Mouse (Mus musculus) neural tube, embryonic 11.5 days (tissue): ENCODE measurements around the gene Lrp11. TPM values are rescaled to one million over a fixed set of nuclear protein-coding genes. Genes with fewer than 3 reads are reported as not detected.
A peak's percentile ranks its signal among the peaks of the same experiment; 100 is the strongest.

Experiments used
- ATAC-seq: fragments of 200-750 bp; cut with Nextera tagmentation; 2 replicates; pipeline ENCODE4 v1.8.0; 2017; ENCODE audit warnings: moderate number of reproducible peaks, mild to moderate bottlenecking, moderate TSS enrichment, moderate library complexity; ENCODE audit not compliant: insufficient read depth, low FRiP score, low TSS enrichment
- DNase-seq: peaks from one replicate; pipeline ENCODE4 v3.0.0-alpha.2; 2015; ENCODE audit warnings: low spot score
- H3K27ac ChIP-seq: fragments of 300-500 bp; sonication (generic); 2 replicates; pipeline ENCODE4 v1.5.1; 2014; ENCODE audit warnings: low read depth, mild to moderate bottlenecking, low read length
- H3K27me3 ChIP-seq: fragments of 300-500 bp; sonication (generic); 2 replicates; pipeline ENCODE4 v1.6.1; 2014; ENCODE audit warnings: mild to moderate bottlenecking, low read length, mixed read lengths; ENCODE audit not compliant: control insufficient read depth, insufficient read depth
- H3K36me3 ChIP-seq: fragments of 300-500 bp; sonication (generic); 2 replicates; pipeline ENCODE4 v1.6.1; 2014; ENCODE audit warnings: mild to moderate bottlenecking, low read length, moderate library complexity, mixed read lengths; ENCODE audit not compliant: control insufficient read depth, insufficient read depth
- H3K4me1 ChIP-seq: fragments of 300-500 bp; sonication (generic); 2 replicates; pipeline ENCODE4 v1.6.1; 2014; ENCODE audit warnings: low read length, mixed read lengths; ENCODE audit not compliant: control insufficient read depth, insufficient read depth
- H3K4me2 ChIP-seq: fragments of 300-500 bp; sonication (generic); 2 replicates; pipeline ENCODE4 v1.6.1; 2014; ENCODE audit warnings: low read depth, mild to moderate bottlenecking, moderate library complexity
- H3K4me3 ChIP-seq: fragments of 300-500 bp; sonication (generic); 2 replicates; pipeline ENCODE4 v1.5.1; 2014; ENCODE audit warnings: low read depth, low read length
- H3K9ac ChIP-seq: fragments of 300-500 bp; sonication (generic); 2 replicates; pipeline ENCODE4 v1.6.1; 2014; ENCODE audit warnings: mild to moderate bottlenecking, low read length
- H3K9me3 ChIP-seq: fragments of 300-500 bp; sonication (generic); 2 replicates; pipeline ENCODE4 v1.6.1; 2016; ENCODE audit warnings: low read length; ENCODE audit not compliant: control insufficient read depth
- WGBS: fragments of 180-500 bp; shearing (Covaris S2); extraction: QIAGEN DNeasy Blood & Tissue Kit; methylation state at CpG from one replicate; pipeline ENCODE4 v1.1.7; 2014; 5-methylcytosine and 5-hydroxymethylcytosine counted together
- polyA plus RNA-seq: library from polyadenylated mRNA; unstranded; fragments of >200 nt; fragmentation: Nextera tagmentation; extraction: Ambion mirVana; gene quantifications from 2 replicates; pipeline ENCODE4 v1.2.1, GENCODE M21; 2014

Lrp11 gene
- polyA plus RNA-seq, 1 experiment from 2014 or later, result 11.5 TPM

DNA sequence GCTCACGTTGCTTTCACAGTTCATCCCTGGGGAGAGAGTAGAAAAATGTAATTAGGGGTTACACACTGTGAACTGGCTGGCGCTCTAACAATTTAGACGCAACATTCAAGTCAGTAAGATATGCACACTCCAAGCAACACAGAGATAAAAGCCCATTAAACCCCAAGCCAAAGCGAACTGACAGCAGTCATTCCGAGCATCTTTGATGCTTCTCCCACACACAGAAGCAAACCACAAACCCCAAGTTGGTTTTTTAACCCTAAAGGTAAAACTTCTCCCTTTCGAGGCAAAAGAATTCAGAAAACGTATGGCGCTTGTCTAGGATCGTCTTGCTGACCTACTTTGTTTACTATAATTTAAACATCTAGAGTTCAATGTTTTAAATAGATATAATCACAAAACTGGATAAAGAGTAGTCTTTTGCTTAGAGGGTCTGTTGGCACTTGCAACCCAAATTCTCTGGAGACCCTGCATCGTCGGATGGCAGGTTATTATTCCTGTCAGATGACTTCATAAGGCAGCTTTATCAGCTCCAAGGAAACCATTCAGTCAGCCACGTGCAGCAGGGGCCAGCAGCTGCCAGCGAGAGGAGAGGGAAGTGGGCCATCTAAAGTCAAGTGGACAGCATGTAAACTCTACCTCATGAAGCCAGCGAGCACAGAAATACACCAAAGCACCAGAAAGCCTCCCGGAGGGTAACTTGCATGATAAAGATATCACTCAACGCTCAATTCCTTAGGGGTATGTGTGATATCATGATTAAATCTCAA lies 41.5 kb downstream of the Lrp11 start:
- DNase-seq (no peak), ATAC-seq (no peak)
- Histone ChIP-seq H3K27ac (no peak overlapping the region), H3K4me3 (no peak overlapping the region), H3K9me3 (no peaks in the 10 kb centered on the region), H3K4me1 (no peaks in the 10 kb centered on the region), H3K27me3 (no peaks in the 10 kb centered on the region), H3K36me3 (no peaks in the 10 kb centered on the region), H3K9ac (no peak overlapping the region), H3K4me2 (no peak overlapping the region)
- 89% methylated on average over 16 of the region's 16 CpGs for WGBS

DNA sequence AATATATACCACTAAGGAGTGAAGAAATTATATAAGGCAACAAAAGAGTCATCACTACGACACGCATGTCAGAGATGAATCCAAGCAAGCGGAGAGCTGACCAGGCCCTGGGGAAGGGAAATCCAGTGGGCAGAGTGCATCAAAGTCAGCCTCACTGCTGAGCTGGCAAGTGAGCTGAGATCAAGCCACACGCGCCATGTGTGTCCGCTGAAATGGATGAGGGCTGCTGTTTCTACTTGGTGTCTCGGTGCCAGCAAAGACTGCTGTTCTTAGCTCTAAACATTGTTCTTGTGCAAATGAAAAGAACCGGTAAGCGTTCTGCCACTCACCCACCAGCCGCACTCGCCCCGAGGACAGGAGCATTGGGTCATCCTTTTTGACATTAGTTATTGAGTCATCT lies 50.8 kb downstream of the Lrp11 start:
- H3K4me3 ChIP-seq, result no peak overlapping the region
- 96% methylated on average over 12 of the region's 12 CpGs for WGBS
- no peak overlapping the region for H3K9ac ChIP-seq
- H3K4me2 ChIP-seq, result no peak overlapping the region
- H3K4me1 ChIP-seq, result no peaks in the 10 kb centered on the region
- H3K9me3 ChIP-seq, result no peaks in the 10 kb centered on the region
- H3K27me3 ChIP-seq, result no peaks in the 10 kb centered on the region
- peaks cover 2% of the 10 kb centered on the region for H3K36me3 ChIP-seq
- H3K27ac ChIP-seq, result no peak overlapping the region
- ATAC-seq, result no peak
- no peak for DNase-seq

- Histone ChIP-seq H3K4me2 (no peak overlapping the region), H3K27me3 (no peaks in the 10 kb centered on the region), H3K9ac (no peak overlapping the region), H3K4me3 (no peak overlapping the region), H3K9me3 (no peaks in the 10 kb centered on the region), H3K4me1 (no peaks in the 10 kb centered on the region), H3K27ac (no peak overlapping the region), H3K36me3 (no peaks in the 10 kb centered on the region; the same call in 1 of the 2 replicates)
- WGBS, result 92% methylated on average over 2 of the region's 2 CpGs
- DNase-seq, result no peak
- no peak for ATAC-seq
Measured at GRCm38 (mm10) chr10:7645911-7646310, 56.3 kb downstream of the Lrp11 start.

DNA sequence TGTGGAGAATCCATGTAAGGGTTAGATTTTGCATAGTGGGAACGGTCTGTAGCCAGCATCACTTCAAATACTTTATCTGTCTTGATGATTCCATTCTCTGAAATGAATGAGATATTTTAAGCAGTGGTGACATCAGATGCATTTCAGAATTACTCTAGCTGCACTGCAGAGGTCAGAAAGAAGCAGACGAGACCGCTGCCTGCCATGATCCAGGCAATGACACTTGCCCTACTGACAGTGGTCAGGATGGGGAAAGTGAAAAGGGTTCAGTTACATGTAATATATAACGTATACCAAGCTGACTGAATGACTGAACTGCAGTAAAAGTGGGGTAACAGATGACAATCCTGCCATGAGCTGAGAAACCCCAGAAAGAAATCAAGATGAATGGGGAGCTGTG lies 59.5 kb downstream of the Lrp11 start:
- Histone ChIP-seq H3K4me3 (no peak overlapping the region), H3K9me3 (no peaks in the 10 kb centered on the region), H3K27me3 (no peaks in the 10 kb centered on the region), H3K4me2 (no peak overlapping the region), H3K27ac (no peak overlapping the region), H3K4me1 (no peaks in the 10 kb centered on the region), H3K9ac (no peak overlapping the region), H3K36me3 (no peaks in the 10 kb centered on the region; the same call in 1 of the 2 replicates)
- DNase-seq, result no peak
- ATAC-seq, result no peak
- WGBS, result 92% methylated on average over 4 of the region's 4 CpGs

- Histone ChIP-seq H3K9ac (no peak overlapping the region), H3K27ac (no peak overlapping the region), H3K36me3 (no peaks in the 10 kb centered on the region; the same call in 1 of the 2 replicates), H3K4me2 (no peak overlapping the region), H3K27me3 (no peaks in the 10 kb centered on the region), H3K4me3 (no peak overlapping the region), H3K9me3 (no peaks in the 10 kb centered on the region), H3K4me1 (no peaks in the 10 kb centered on the region)
- ATAC-seq (no peak), DNase-seq (no peak)
- WGBS, result 93% methylated on average over 2 of the region's 2 CpGs
Measured at GRCm38 (mm10) chr10:7651057-7651456, 61.5 kb downstream of the Lrp11 start.

DNA sequence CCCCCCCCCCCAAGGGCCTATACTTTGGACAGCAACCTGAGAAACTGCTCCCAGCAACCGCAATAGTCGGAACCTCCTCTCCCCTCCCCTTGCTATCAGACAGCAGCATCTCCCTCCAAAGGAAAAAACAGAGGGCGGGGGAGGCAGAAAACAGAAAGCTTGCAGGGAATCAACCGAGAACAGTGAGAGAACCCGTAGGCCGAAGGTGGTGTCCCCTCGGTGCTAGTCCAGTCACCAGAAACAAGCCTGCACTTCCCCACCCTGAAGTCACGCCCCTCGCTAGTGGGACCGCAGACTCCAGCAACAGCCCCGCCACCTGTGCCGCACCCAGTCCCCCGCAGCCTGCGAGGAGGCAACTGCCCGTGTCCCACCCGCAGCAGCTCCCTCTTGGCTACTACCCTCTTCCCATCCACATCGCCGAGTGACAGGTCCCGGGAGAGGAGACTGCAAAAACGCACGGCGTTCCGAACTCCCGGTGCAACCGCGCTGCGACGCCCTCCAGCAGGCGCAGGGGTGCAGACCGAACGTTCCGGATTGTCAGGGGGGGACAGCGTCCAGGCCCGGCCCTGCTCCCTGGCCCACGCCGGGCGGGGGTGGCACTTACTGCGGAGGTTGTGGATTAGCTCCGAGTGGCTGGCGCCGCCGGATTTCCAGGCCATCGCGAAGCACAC lies 73.0 kb downstream of the Lrp11 start:
- H3K27me3 ChIP-seq, result no peaks in the 10 kb centered on the region
- ATAC-seq (peak; percentile 80), DNase-seq (no peak)
- no peaks in the 10 kb centered on the region for H3K9me3 ChIP-seq
- 0% methylated on average over 41 of the region's 44 CpGs for WGBS
- peak overlapping the region; percentile 89 for H3K9ac ChIP-seq
- H3K36me3 ChIP-seq, result no peaks in the 10 kb centered on the region
- peak overlapping the region; percentile 87 for H3K4me2 ChIP-seq
- no peaks in the 10 kb centered on the region; the same call in 1 of the 2 replicates for H3K4me1 ChIP-seq
- peak overlapping the region; percentile 82 for H3K27ac ChIP-seq
- H3K4me3 ChIP-seq, result peak overlapping the region; percentile 93

GRCm38 (mm10) chr10:7663159-7664026 lies 73.8 kb downstream of the Lrp11 start:
- Histone ChIP-seq H3K4me3 (peak overlapping the region; percentile 93), H3K36me3 (no peaks in the 10 kb centered on the region), H3K4me1 (peaks cover 4% of the 10 kb centered on the region), H3K27ac (peak overlapping the region; percentile 82), H3K9ac (peak overlapping the region; percentile 89), H3K27me3 (no peaks in the 10 kb centered on the region), H3K9me3 (no peaks in the 10 kb centered on the region), H3K4me2 (peak overlapping the region; percentile 87)
- ATAC-seq (peak; percentile 89), DNase-seq (peak; percentile 94)
- WGBS, result under 1% methylated on average over 63 of the region's 64 CpGs

DNA sequence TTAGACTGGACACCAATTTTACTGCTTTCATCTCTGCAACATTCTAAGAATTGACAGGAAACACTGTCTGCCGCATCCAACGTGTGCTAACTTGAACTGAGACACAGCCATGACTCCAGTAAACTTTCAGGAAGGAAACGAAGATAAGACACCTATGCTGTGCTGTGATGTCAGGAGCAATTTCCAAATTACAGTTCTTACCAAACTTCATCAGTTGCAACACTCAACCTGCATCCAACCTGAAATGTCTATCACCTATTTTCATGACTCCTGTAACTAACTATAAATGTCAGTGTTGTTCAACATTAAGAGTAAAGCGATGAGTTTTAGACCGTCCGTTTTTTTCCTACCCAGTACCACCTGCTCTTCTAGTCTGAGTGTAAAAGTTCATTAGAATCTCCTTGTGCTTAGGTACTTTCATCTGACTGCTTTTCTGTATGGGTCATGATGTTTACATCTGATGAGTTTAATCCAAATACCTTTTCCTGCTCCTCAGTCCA lies 74.5 kb downstream of the Lrp11 start:
- no peaks in the 10 kb centered on the region for H3K36me3 ChIP-seq
- H3K27me3 ChIP-seq, result no peaks in the 10 kb centered on the region
- no peak overlapping the region for H3K27ac ChIP-seq
- ATAC-seq (no peak), DNase-seq (no peak)
- H3K9me3 ChIP-seq, result no peaks in the 10 kb centered on the region
- H3K4me1 ChIP-seq, result peaks cover 4% of the 10 kb centered on the region
- peak overlapping the region; percentile 89 for H3K9ac ChIP-seq
- 72% methylated on average over 6 of the region's 6 CpGs for WGBS
- peak overlapping the region; percentile 87 for H3K4me2 ChIP-seq
- peak overlapping the region; percentile 93 for H3K4me3 ChIP-seq
